Mouse (Mus musculus) frontal cortex, adult 2 months (tissue): Measurements from ENCODE around the gene D230025D16Rik. TPM values are rescaled to one million over a fixed set of nuclear protein-coding genes. Genes with fewer than 3 reads are reported as not detected.

Experiments used
- DNase-seq, 2 experiments: peaks; one replicate each; pipeline ENCODE4 v3.0.0; 2022; ENCODE audit warnings: low spot score in 1 of 2; ENCODE audit errors: extremely low spot score in 1 of 2
- polyA plus RNA-seq: library from polyadenylated mRNA; depleted of rRNA; stranded (reverse); fragments of >200 nt; gene quantifications from 2 replicates; pipeline ENCODE4 v1.2.3, GENCODE M21; 2012

D230025D16Rik gene
- polyA plus RNA-seq, 1 experiment, result 41.5 TPM

DNA sequence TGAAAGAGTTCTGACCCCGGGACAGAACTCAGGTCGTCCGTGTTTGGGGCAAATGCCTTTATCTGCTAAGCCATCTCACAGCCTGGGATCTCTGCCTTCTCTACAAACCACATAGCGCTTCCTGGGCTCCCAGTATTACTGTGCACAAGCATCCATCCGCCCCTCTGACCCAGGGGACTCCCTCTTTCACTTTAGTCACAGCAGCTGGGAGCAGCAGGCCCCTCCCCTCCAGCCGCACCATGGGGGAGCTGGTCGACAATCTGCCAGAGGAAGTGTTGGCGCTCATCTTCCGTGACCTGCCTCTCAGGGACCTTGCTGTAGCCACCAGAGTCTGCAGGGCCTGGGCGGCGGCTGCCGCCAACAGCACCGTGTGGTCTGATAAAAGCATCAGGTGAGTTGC is 41.8 kb downstream of the D230025D16Rik start:
- no peak for DNase-seq

DNA sequence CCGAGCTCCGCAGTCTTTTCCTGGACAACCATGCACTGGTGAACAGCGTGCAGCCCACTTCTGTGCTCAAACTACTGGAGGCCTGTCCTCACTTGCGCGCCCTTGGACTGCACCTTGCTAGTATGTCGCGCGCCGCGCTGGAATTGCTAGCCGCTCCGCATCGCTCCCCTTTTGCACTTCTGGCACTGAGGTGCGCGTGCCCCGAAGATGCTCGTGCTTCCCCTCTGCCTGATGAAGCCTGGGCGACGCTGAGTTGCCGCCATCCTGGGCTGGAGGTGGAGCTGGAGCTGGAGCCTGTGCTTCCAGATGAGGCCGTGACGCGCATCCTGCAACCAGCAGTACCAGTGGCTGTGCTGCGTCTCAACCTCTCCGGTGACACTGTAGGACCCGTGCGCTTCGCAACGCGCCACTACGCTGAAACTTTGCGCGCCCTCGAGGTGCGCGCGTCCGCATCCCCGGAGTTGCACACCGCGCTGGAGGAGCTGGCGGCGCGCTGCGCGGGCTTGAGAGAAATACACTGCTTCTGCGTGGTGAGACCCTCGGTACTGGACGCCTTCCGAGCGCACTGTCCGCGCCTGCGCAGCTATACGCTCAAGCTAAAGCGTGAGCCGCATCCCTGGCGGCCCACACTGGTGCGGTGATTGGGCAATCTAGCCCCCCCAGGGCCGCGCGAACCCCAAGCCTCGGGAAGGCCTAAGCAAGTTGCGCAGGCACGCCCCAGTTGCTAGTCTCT is 43.6 kb downstream of the D230025D16Rik start:
- peak; percentile 79 to 86 for DNase-seq

DNA sequence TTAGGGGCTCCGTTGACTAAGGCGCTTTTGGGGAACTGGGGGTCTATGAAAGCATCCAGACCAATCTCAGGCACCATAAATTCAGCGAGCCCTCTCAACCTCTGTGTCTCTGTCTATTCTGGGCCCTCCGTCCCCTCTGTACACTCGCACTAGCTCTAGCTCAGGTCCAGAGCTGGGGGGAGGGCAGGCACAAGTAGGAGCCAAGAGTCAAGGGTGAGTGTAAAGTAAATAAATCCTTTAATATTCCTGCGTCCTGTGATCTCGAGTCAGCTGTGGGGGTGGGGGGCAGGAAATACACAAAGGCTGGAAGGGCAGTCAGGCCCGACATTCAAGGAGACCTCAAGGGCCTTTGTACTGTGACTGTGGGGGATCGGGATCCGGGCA is 44.1 kb downstream of the D230025D16Rik start:
- no peak for DNase-seq

DNA sequence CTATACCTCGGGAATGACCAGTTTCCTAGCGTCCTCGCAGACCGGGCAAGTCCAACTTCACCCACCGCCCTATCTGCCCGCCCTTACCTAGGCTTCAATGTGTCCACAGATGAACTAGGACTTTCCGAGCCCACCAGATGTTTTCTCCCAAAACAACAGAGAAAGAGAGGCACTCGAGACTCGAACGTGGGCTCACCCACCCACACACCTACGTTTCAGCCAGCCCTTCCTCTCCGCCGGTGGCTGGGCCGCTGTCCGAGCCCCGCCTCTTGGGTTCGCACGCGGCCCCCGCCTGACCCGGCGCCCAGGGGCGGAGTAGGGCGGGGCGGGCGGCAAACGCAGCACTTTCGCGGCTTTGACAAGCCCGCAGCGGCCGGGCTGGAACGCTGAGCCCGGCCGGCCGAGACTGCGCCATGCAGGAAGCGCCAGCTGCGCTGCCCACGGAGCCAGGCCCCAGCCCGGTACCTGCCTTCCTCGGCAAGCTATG is 44.6 kb downstream of the D230025D16Rik start, which contains the start of gene Hsf4:
TSS of gene Hsf4 (plus strand) at position 341 of the 487 bp plus-strand sequence.
- DNase-seq, result no peak

DNA sequence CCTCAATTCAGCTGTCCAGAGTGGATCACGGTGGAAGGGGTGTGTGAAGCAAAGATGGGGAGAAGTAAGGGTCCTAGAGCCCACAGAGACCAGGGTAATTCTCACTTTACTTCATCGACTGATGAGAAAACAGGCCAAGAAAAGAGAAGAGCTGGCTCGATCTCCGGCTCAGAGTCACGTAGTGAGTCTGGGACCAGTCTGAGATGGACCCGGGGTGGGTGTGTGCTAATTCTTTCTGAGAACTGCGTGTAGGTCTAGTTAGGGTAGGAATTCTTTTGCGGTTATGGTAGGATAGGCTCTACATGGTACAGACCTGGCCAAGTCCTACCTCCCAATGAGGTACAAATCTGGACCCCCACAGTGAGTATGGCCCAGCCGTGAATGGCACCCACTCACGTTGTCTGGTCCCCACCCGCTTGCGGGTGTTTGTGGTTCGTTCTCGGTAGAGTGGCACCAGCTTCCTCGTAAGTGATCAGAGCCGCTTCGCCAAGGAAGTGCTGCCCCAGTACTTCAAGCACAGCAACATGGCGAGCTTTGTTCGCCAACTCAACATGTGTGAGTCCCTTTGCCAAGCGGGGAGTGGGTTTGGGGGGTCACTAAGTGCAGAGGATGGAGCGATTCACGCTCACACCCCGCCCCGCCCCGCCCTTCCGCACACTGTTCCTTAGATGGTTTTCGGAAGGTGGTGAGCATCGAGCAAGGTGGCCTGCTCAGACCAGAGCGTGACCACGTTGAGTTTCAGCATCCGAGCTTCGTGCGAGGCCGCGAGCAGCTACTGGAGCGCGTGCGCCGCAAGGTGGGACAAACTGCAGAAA is 45.4 kb downstream of the D230025D16Rik start:
- DNase-seq, result no peak

DNA sequence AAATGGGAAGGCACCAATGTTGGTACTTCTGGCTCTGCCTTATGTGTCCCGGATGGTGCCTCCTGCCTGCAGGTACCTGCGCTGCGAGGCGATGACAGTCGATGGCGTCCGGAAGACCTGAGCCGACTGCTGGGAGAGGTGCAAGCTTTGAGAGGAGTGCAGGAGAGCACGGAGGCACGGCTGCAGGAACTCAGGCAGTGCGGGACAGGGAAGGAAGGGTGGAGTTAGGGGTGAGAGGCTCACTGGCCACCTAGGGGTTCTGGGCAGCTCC is 45.9 kb downstream of the D230025D16Rik start:
- DNase-seq, result no peak

DNA sequence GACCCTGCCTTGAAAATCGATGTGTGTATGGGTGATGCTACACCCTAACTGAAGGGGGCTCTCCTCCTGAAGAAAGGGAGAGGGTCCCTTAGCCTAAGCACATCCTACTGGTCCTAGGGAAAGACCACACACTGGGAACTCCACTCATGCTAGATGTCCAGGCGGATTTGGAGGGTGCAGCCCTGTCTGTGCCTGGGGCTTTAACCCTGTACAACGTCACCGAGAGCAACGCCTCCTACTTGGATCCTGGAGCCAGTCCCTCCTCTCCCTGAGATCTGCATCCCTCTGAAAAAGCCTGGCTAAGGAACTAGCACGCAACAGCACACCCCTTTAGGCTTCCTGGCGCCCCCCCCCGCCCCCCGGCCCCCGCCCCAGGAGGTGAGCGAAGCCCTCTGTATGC is 50.4 kb downstream of the D230025D16Rik start:
- DNase-seq, result no peak

DNA sequence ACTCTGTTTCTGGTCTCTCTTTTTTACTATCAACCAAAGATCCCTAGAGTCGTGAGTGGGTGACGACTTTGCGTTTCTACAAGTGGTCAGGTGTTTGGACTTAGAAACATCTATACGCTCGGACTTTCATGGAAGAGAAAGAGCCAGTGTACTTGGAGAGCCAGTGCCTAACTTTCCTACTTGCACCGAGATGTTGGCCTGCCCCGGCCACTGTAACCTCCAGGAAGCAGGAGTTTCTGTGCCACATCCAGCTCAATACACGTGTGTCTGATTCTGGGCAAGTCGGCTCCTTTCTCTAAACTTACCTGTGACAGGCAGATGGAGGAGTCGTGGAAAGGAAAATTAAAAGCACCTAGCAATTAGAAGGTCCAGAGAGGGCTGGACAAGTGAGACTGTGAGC is 50.9 kb downstream of the D230025D16Rik start, which contains the start of gene Nol3:
TSS of gene Nol3 (plus strand) at position 301 of the 400 bp plus-strand sequence.
- no peak for DNase-seq

DNA sequence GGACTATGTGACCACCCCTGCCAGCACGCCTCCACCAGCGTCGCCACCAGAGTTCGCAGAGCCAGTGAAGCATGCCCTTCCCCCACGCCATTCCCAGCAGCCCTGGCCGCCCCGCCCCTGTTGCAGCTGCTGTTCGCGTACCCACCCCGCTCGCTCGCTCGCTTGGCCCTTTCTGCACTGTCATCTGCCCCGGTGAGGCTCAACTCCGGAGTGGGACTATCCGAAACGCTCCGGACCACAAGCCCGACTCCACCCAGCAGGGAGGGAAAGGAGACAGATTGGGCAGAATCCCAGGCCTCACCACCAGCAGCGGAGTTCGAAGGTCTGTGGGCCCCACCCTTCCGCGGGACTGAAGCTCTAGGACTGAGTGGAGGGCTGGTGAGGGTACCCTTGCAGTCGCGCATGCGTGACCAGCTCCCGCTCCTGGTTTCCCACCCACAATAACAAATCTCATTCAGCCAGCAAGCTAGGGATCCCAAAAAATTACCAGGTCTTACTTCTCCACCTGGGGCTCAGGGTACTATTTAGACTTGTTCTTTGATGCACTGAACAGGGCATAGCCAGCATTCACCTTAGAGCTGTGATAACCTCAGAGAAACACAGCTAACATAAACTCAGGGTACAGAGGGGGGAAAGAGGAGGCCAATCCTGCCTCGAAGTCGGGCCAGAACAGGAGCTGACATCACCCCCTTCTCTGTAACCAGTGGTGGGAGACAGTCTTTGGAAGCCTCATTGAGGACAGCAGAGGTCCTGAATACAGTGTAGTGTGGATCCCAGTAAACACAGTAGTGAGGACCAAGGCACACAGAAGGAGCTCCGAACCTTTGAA is 51.6 kb downstream of the D230025D16Rik start:
- DNase-seq, result no peak

DNA sequence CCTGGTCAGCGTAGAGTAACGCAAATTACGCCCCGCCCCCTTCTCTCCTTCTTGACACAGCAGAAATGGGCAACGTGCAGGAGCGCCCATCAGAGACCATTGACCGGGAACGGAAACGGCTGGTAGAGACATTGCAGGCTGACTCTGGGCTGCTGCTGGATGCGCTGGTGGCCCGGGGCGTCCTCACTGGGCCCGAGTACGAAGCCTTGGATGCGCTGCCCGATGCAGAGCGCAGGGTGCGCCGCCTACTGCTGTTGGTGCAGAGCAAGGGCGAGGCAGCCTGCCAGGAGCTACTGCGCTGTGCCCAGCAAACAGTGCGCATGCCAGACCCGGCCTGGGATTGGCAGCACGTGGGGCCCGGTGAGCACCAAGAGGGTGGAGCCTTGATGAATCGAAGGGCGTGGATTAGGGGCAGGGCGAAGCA is 54.0 kb downstream of the D230025D16Rik start:
- peak; percentile 76 to 92 for DNase-seq

DNA sequence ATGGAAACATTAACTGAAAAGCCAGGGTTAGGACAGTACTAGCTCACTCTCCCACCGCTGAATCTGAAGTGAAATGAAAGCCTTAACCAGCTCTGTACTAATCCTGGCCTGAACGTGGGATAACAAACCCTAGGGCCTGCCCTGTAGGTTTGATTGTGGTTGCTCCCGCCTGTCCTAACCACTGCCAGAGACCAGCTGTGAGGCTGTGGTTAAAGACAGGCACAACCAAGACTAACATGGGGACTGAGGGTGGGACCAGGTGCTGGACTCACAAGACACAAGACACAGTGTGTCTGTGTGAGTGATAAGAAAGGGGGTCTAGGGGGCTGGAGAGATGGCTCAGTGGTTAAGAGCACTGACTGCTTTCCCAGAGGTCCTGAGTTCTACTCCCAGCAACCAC is 55.6 kb downstream of the D230025D16Rik start:
- DNase-seq, result no peak

DNA sequence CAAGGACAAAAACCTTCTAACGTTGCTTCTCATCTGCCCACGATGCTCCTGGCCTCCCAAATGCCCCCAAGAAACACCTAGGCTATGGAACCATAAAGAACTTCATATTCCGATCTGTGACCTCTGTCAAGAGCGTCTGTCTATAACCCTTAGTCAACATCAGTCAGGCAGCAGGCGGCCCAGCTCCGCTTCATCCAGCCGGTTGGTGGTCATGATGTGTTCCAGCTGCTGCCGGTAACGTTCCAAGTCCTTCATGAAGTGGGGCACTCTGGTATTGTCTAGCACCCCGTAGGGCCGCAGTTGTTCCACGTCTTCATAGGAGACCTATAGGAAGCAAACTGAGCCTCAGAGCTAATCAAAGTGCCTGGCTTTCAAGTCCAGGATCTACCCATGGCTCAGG is 56.9 kb downstream of the D230025D16Rik start:
- no peak for DNase-seq

DNA sequence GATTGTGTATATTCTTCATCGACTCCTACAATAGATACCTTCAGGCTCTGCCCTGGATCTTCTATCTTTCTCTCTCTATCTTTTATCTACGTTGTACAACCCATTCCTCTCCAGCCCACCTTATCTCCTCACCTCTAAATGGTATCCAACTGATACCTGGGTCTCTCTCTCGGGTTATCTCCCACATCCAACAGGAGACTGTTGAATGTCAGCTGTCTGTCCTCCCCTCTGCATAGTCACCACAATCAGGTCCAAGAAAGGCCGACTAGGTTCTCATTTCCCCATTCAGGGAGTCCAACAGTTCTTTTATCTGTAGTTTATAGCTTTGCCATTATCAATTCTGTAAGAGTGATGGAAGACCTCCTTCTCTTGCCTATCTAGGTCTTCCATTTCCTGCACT is 57.3 kb downstream of the D230025D16Rik start:
- DNase-seq, result no peak

DNA sequence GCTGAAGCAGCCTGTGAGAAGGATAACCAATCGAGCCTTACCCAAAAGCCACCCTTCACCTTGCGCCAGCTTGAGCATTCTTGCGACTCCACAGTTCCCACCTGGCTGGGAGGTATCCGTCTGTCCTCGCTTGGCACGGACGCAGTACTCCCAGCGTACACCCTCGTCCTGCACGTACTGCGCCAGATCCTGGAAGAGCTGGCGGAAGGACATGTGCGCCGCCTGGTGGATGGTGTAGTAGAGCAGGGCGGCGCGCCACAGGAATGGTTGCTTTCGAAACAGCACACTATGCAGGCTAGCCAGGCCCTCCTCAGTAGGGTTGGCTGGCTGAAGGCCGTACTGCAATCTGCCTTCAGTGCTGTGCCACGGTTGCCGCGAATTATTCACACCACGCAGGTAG is 58.1 kb downstream of the D230025D16Rik start:
- no peak for DNase-seq

DNA sequence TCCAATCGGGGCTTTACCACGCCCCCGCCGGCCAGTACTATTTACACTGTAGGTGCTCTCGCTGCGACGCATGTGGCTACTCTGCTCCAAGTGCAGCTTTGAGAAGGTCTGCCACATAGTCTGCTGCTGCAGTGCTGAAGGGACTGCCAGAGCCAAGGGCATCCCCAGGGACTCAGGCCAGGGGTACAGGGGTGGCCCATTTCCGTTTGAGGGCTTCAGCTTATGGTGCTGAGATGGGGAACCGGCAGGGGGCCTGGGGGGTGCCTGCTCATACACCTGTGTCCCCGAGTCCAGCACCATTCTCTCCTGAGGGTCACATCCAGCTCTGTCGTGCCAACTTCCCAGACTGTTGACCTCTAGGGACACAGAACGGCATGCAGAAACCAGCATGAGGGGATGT is 60.6 kb downstream of the D230025D16Rik start:
- no peak for DNase-seq

DNA sequence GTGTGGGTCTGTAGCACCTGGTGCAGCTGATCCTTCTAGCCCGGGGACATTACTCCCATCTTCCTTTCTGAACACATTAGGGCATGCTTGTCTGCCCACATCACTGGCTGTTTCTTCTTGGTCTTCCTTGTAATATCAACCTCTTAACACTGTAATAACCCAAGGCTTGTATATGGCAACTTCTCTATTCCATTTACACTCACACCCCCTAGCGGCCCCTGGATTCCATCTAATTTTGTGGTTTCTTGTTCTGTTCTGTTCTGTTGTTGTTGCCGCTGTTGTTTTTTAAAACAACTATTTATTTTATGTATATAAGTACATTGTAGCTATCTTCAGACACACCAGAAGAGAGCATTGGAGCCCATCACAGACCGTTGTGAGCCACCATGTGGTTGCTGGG is 62.0 kb downstream of the D230025D16Rik start:
- DNase-seq, result no peak

DNA sequence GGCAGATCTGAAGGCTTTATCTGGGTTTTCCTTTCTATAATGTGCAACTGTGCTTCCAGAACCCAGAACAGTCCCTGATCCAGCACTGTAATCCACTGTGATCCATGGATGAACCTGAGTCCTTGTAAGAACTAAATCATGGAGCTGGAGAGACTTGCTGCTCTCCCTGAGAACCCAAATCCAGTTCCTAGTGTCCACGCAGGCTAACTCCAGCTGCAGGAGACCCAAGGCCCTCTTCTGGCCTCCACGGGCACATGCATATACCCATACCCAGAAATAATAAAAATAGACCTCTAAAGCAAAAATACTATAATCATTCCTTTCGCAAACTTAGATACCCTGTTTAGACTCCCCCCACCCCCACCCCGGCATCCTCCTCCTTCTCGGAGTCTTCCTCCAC is 63.3 kb downstream of the D230025D16Rik start:
- no peak for DNase-seq

DNA sequence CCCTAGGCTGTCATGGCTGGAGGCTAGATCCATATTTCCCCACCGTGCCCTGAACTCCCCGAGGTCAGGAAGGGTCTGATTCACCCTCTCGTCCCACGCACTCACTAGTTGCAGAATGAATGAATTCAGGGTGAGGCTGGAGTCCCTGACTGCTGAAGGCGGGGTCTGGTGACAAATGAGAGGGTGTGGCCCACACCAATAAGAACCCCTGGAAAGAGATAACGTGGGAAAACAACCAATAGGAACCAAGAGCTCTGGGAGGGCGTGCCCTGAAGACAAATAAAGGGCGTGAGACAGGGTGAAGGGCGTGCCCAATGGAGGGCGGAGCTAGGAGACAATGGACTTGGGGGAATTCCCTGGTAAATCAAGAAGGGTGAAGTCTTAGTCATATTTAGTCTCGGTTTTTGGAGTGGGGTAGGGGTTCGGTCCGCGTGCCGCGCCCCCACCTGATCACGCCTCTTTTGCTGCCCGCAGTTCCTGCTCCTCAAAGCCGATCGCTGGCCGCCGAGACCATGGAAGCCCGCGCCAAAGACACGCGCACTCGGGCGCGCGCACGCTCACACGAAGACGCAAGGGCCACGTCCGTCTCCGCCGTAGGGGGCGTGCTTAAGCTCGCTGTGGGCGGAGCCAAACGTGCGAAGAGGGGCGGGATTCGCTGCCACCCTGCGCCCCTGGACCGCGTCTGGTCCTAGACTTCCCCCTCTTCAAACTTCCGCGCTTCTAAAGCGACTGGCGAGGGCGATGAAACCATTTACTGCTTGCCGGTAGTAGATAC is 64.2 kb downstream of the D230025D16Rik start:
- DNase-seq, result peak; percentile 90 to 95

DNA sequence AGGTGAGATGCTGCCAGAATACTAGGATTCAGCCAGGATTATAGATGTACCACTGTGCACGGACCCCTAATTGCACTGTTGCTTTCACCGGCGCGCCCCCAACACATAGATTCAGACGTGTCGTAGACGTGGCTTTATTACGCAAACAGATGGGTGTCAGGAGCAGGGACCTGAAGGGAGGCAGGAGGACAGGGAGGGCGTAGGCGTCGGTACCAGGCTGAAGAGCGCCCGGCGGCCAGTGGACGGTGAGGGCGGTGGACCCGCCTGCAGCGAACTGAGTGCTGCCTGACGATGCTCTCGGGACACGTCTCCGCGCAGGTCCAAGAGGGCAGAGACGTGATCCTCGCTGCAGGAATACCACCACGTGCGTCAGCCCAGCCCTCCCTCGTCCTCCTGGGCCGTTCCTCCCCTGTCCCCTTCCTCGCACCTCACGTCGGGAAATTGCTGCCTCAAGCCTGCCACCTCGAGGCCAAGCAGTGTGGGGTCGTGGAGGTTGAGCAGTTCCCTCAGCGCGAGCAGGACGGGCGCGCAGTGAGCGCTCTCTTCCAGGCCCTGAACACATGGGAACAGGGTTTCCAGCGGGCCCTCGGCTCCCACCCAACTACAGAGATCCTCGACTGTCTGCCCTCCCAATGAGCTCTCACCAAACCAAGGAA is 65.0 kb downstream of the D230025D16Rik start, which contains the start of gene 4931428F04Rik:
TSS of gene 4931428F04Rik (minus strand) at position 60 of the 656 bp plus-strand sequence.
- DNase-seq, result no peak
